Mouse (Mus musculus) E14TG2a.4 (cell line): ENCODE results near the gene Fam222b.

ENCODE experiments used
- CTCF ChIP-seq: conservative IDR thresholded peaks from 2 replicates; pipeline ENCODE4 v1.5.1; 2014; ENCODE audit warnings: low read length
- POU5F1 ChIP-seq: IDR thresholded peaks from 2 replicates; pipeline ENCODE4 v1.6.1; 2014; ENCODE audit warnings: low read length, borderline replicate concordance

- TF ChIP-seq CTCF (peak; percentile 95), POU5F1 (no peak)
Observed at GRCm38 (mm10) chr11:78177903-78178858, 83.7 kb downstream of the Fam222b start.
